Mouse (Mus musculus) ES-Bruce4 (cell line): ENCODE results near the gene Fbxo36. TPM values are rescaled to one million over a fixed set of nuclear protein-coding genes. Genes with fewer than 3 reads are reported as not detected.

Experiments
- H3K27ac ChIP-seq: 2 replicates; pipeline ENCODE4 v1.5.1; 2012; ENCODE audit warnings: low read length, inconsistent platforms; ENCODE audit not compliant: insufficient read depth
- H3K27me3 ChIP-seq: 2 replicates; pipeline ENCODE4 v1.6.1; 2012; ENCODE audit warnings: mild to moderate bottlenecking, low read length, inconsistent platforms; ENCODE audit not compliant: control insufficient read depth, poor library complexity, insufficient read depth, severe bottlenecking
- H3K36me3 ChIP-seq: 2 replicates; pipeline ENCODE4 v1.6.1; 2012; ENCODE audit warnings: inconsistent platforms, mild to moderate bottlenecking, low read length, moderate library complexity; ENCODE audit not compliant: control insufficient read depth, poor library complexity, insufficient read depth, severe bottlenecking
- H3K4me1 ChIP-seq: one replicate; pipeline ENCODE4 v1.8.1; 2011; ENCODE audit warnings: low read length; ENCODE audit not compliant: control insufficient read depth, insufficient read depth
- H3K4me3 ChIP-seq: 2 replicates; pipeline ENCODE4 v1.5.1; 2011; ENCODE audit warnings: low read depth, mild to moderate bottlenecking, low read length
- H3K9ac ChIP-seq: 2 replicates; pipeline ENCODE4 v1.6.1; 2012; ENCODE audit warnings: low read depth, mild to moderate bottlenecking, inconsistent platforms; ENCODE audit not compliant: poor library complexity, severe bottlenecking
- H3K9me3 ChIP-seq: replicated peaks from 2 replicates; pipeline ENCODE4 v1.6.1; 2012; ENCODE audit warnings: mild to moderate bottlenecking, low read length, inconsistent platforms; ENCODE audit not compliant: control insufficient read depth, poor library complexity, insufficient read depth, severe bottlenecking
- CTCF ChIP-seq: IDR thresholded peaks from one replicate; pipeline ENCODE4 v1.8.1; 2011; ENCODE audit warnings: low read depth, low read length
- EP300 ChIP-seq: IDR thresholded peaks from 2 replicates; pipeline ENCODE4 v1.6.1; 2011; ENCODE audit warnings: low read depth, low read length; ENCODE audit not compliant: insufficient read depth
- POLR2A ChIP-seq: IDR thresholded peaks from one replicate; pipeline ENCODE4 v1.8.1; 2011; ENCODE audit warnings: low read length; ENCODE audit not compliant: insufficient read depth
- polyA plus RNA-seq: library from polyadenylated mRNA; stranded (reverse); fragments of >200 nt; gene quantifications from 2 replicates; pipeline ENCODE4 v1.2.4, GENCODE M21; 2011; ENCODE audit warnings: low read depth; ENCODE audit not compliant: missing spikeins, insufficient read depth, insufficient read length

The Fbxo36 gene
- polyA plus RNA-seq, 1 experiment: 13.5 TPM

GRCm38 (mm10) chr1:84843366-84843765, 3.7 kb downstream of the Fbxo36 start:
- Histone ChIP-seq H3K9ac (no peak overlapping the region), H3K4me1 (peaks cover 3% of the 10 kb centered on the region), H3K9me3 (no peaks in the 10 kb centered on the region), H3K27ac (no peak overlapping the region; the same call in 1 of the 2 replicates), H3K36me3 (peaks cover 22% of the 10 kb centered on the region), H3K4me3 (no peak overlapping the region), H3K27me3 (no peaks in the 10 kb centered on the region)
- no peak for TF ChIP-seq CTCF
- no peak for TF ChIP-seq EP300
- no peak for TF ChIP-seq POLR2A

- Histone ChIP-seq H3K9ac (peak overlapping the region; percentile 88), H3K36me3 (peaks cover 17% of the 10 kb centered on the region), H3K9me3 (no peaks in the 10 kb centered on the region), H3K4me1 (peaks cover 6% of the 10 kb centered on the region), H3K27ac (peak overlapping the region; percentile 97), H3K27me3 (no peaks in the 10 kb centered on the region), H3K4me3 (peak overlapping the region; percentile 49)
- TF ChIP-seq POLR2A (no peak), EP300 (no peak), CTCF (no peak)
Observed at GRCm38 (mm10) chr1:84847698-84848097, 8.1 kb downstream of the Fbxo36 start.

GRCm38 (mm10) chr1:84848335-84848734, 8.7 kb downstream of the Fbxo36 start:
- Histone ChIP-seq H3K27me3 (no peaks in the 10 kb centered on the region), H3K36me3 (peaks cover 15% of the 10 kb centered on the region), H3K27ac (peak overlapping the region; percentile 97), H3K4me3 (peak overlapping the region; percentile 97), H3K4me1 (peaks cover 6% of the 10 kb centered on the region), H3K9me3 (no peaks in the 10 kb centered on the region), H3K9ac (peak overlapping the region; percentile 88)
- TF ChIP-seq CTCF (no peak), POLR2A (no peak), EP300 (no peak)

GRCm38 (mm10) chr1:84848801-84849455, 9.3 kb downstream of the Fbxo36 start:
- Histone ChIP-seq H3K9me3 (no peaks in the 10 kb centered on the region), H3K9ac (peak overlapping the region; percentile 88), H3K4me1 (peaks cover 6% of the 10 kb centered on the region), H3K27ac (peak overlapping the region; percentile 97), H3K27me3 (no peaks in the 10 kb centered on the region), H3K4me3 (peak overlapping the region; percentile 97), H3K36me3 (peaks cover 13% of the 10 kb centered on the region)
- TF ChIP-seq EP300 (peak; percentile 68; the same call in 1 of the 2 replicates), CTCF (no peak)

GRCm38 (mm10) chr1:84849804-84850203, 10.2 kb downstream of the Fbxo36 start:
- peak overlapping the region; percentile 62 for H3K4me3 ChIP-seq
- H3K4me1 ChIP-seq: peaks cover 6% of the 10 kb centered on the region
- H3K36me3 ChIP-seq: peaks cover 7% of the 10 kb centered on the region
- no peak for TF ChIP-seq CTCF
- no peak for TF ChIP-seq POLR2A
- TF ChIP-seq EP300: 0 out of 2 replicates have a peak, but pooled peaks have one; percentile 3
- no peaks in the 10 kb centered on the region for H3K27me3 ChIP-seq
- no peaks in the 10 kb centered on the region for H3K9me3 ChIP-seq
- peak overlapping the region; percentile 88 for H3K9ac ChIP-seq
- H3K27ac ChIP-seq: peak overlapping the region; percentile 67

GRCm38 (mm10) chr1:84850471-84850870, 10.8 kb downstream of the Fbxo36 start:
- TF ChIP-seq POLR2A (no peak), EP300 (no peak), CTCF (no peak)
- Histone ChIP-seq H3K4me1 (peaks cover 6% of the 10 kb centered on the region), H3K27ac (peak overlapping the region; percentile 92), H3K9me3 (no peaks in the 10 kb centered on the region), H3K9ac (0 out of 2 replicates have a peak overlapping the region, but pooled peaks have one; percentile 17), H3K27me3 (no peaks in the 10 kb centered on the region), H3K36me3 (peaks cover 6% of the 10 kb centered on the region), H3K4me3 (no peak overlapping the region)
